Mouse (Mus musculus) spleen, adult 2 months (tissue): ENCODE measurements around the gene Rasl10a. TPM values are rescaled to one million over a fixed set of nuclear protein-coding genes. Genes with fewer than 3 reads are reported as not detected.

Experiments
- DNase-seq, 2 experiments: peaks; one replicate each; pipeline versions ENCODE4 v3.0.0 to v3.0.0-alpha.2; 2012 to 2021; ENCODE audit warnings: low spot score in 2 of 2, low read depth in 1 of 2
- H3K27ac ChIP-seq: fragments of 200-500 bp; 2 replicates; pipeline ENCODE4 v1.5.1; 2012; ENCODE audit warnings: low read length, inconsistent platforms; ENCODE audit not compliant: insufficient read depth
- H3K27me3 ChIP-seq: fragments of 200-500 bp; 2 replicates; pipeline ENCODE4 v1.6.1; 2012; ENCODE audit warnings: mild to moderate bottlenecking, moderate library complexity, low read length, inconsistent platforms; ENCODE audit not compliant: control insufficient read depth, insufficient read depth
- H3K36me3 ChIP-seq: fragments of 200-500 bp; 2 replicates; pipeline ENCODE4 v1.6.1; 2012; ENCODE audit warnings: mild to moderate bottlenecking, low read length, inconsistent platforms; ENCODE audit not compliant: control insufficient read depth, insufficient read depth
- H3K4me1 ChIP-seq: fragments of 200-500 bp; 2 replicates; pipeline ENCODE4 v1.6.1; 2011; ENCODE audit warnings: inconsistent platforms; ENCODE audit not compliant: control insufficient read depth, insufficient read depth, insufficient read length
- H3K4me3 ChIP-seq: fragments of 200-500 bp; 2 replicates; pipeline ENCODE4 v1.5.1; 2011; ENCODE audit warnings: mild to moderate bottlenecking, inconsistent platforms; ENCODE audit not compliant: insufficient read depth, insufficient read length; ENCODE audit errors: extremely low read depth
- CTCF ChIP-seq: fragments of 200-500 bp; IDR thresholded peaks from 2 replicates; pipeline ENCODE4 v1.5.1; 2011; ENCODE audit warnings: mild to moderate bottlenecking, inconsistent platforms; ENCODE audit not compliant: insufficient read depth, insufficient read length, insufficient replicate concordance; ENCODE audit errors: extremely low read depth
- POLR2A ChIP-seq: fragments of 200-500 bp; IDR thresholded peaks from 2 replicates; pipeline ENCODE4 v1.6.1; 2011; ENCODE audit warnings: low read depth, low read length, inconsistent platforms
- WGBS: fragments of 180-500 bp; shearing (Covaris S2); methylation state at CpG from one replicate; pipeline ENCODE4 v1.1.7; 2018; 5-methylcytosine and 5-hydroxymethylcytosine counted together
- polyA plus RNA-seq: library from polyadenylated mRNA; depleted of rRNA; stranded (reverse); fragments of >200 nt; gene quantifications from 2 replicates; pipeline ENCODE4 v1.2.3, GENCODE M21; 2012; rRNA removed

The Rasl10a gene
- polyA plus RNA-seq, 1 experiment: 2.4 TPM

GRCm38 (mm10) chr11:5101641-5102040, 43.7 kb downstream of the Rasl10a start:
- peaks cover 2% of the 10 kb centered on the region; the same call in 1 of the 2 replicates for H3K36me3 ChIP-seq
- WGBS: 86% methylated on average over 6 of the region's 6 CpGs
- H3K27me3 ChIP-seq: no peaks in the 10 kb centered on the region
- DNase-seq: no peak
- 0 out of 2 replicates have a peak, but pooled peaks cover under 1% of the 10 kb centered on the region for H3K4me1 ChIP-seq
- H3K27ac ChIP-seq: no peak overlapping the region
- TF ChIP-seq POLR2A: no peak
- no peak for TF ChIP-seq CTCF
- no peak overlapping the region for H3K4me3 ChIP-seq

- no peaks in the 10 kb centered on the region for H3K4me1 ChIP-seq
- H3K4me3 ChIP-seq: no peak overlapping the region
- TF ChIP-seq POLR2A: no peak
- no peak for TF ChIP-seq CTCF
- no peak for DNase-seq
- no peaks in the 10 kb centered on the region for H3K27me3 ChIP-seq
- no peak overlapping the region for H3K27ac ChIP-seq
- WGBS: 90% methylated on average over 7 of the region's 7 CpGs
- H3K36me3 ChIP-seq: peaks cover 2% of the 10 kb centered on the region; the same call in 1 of the 2 replicates
Measured at GRCm38 (mm10) chr11:5102384-5102783, 44.5 kb downstream of the Rasl10a start.

GRCm38 (mm10) chr11:5103986-5104509, 46.1 kb downstream of the Rasl10a start:
- Histone ChIP-seq H3K4me3 (no peak overlapping the region), H3K4me1 (no peaks in the 10 kb centered on the region), H3K27ac (no peak overlapping the region), H3K36me3 (peaks cover 2% of the 10 kb centered on the region; the same call in 1 of the 2 replicates), H3K27me3 (no peaks in the 10 kb centered on the region)
- no peak for DNase-seq
- 95% methylated on average over 4 of the region's 4 CpGs for WGBS
- TF ChIP-seq CTCF (no peak), POLR2A (no peak)

GRCm38 (mm10) chr11:5109441-5109840, 51.5 kb downstream of the Rasl10a start:
- H3K4me1 ChIP-seq: no peaks in the 10 kb centered on the region
- peaks cover 2% of the 10 kb centered on the region; the same call in 1 of the 2 replicates for H3K36me3 ChIP-seq
- no peak overlapping the region for H3K27ac ChIP-seq
- WGBS: 86% methylated on average over 8 of the region's 8 CpGs
- DNase-seq: no peak
- H3K27me3 ChIP-seq: no peaks in the 10 kb centered on the region
- TF ChIP-seq CTCF: no peak
- TF ChIP-seq POLR2A: no peak
- no peak overlapping the region for H3K4me3 ChIP-seq

Other genes starting within 250 kb of the Rasl10a start
- gene Nf2, start 208.6 kb upstream of the Rasl10a start, polyA plus RNA-seq: 21.3 and 25.3 TPM in 2 replicates
- 12.0 and 21.0 TPM in 2 replicates for gene Nipsnap1, start 184.2 kb upstream of the Rasl10a start, polyA plus RNA-seq
- 12.9 and 13.8 TPM in 2 replicates for gene Thoc5, start 162.8 kb upstream of the Rasl10a start, polyA plus RNA-seq
- 0.92 and 1.1 TPM in 2 replicates for gene Nefh, start 110.1 kb upstream of the Rasl10a start, polyA plus RNA-seq
- 79.7 and 92.9 TPM in 2 replicates for gene Ap1b1, start 71.3 kb upstream of the Rasl10a start, polyA plus RNA-seq
- 35.5 and 36.5 TPM in 2 replicates for gene Gas2l1, start 7.2 kb downstream of the Rasl10a start, polyA plus RNA-seq
- 14.6 and 17.8 TPM in 2 replicates for gene Rhbdd3, start 40.8 kb downstream of the Rasl10a start, polyA plus RNA-seq
- gene Ewsr1, start 41.1 kb downstream of the Rasl10a start, polyA plus RNA-seq: 322 and 566 TPM in 2 replicates
- 25.7 and 28.4 TPM in 2 replicates for gene Emid1, start 94.1 kb downstream of the Rasl10a start, polyA plus RNA-seq
- 9.4 and 9.6 TPM in 2 replicates for gene Kremen1, start 203.4 kb downstream of the Rasl10a start, polyA plus RNA-seq